Mouse (Mus musculus) embryonic fibroblast, embryonic 13.5 days (primary cell): Measurements from ENCODE around the gene Med12l.

Experiments used
- CTCF ChIP-seq: IDR thresholded peaks from 2 replicates; pipeline ENCODE4 v1.5.1; 2011; ENCODE audit warnings: mild to moderate bottlenecking, control low read depth, low read length, moderate library complexity, borderline replicate concordance; ENCODE audit not compliant: insufficient read depth
- POLR2A ChIP-seq: IDR thresholded peaks from 2 replicates; pipeline ENCODE4 v1.6.1; 2011; ENCODE audit warnings: low read depth, mild to moderate bottlenecking, control low read depth, low read length, moderate library complexity

GRCm38 (mm10) chr3:59234878-59235277 is 229.3 kb downstream of the Med12l start:
- TF ChIP-seq CTCF = no peak
- no peak for TF ChIP-seq POLR2A
